ENCODE assay signal across 16 mouse cellular contexts in genomic region chr2:52435919-52436632, GRCm38 (mm10). TPM values are rescaled to one million over a fixed set of nuclear protein-coding genes. Genes with fewer than 3 reads are reported as not detected.
DNase-seq lines count a peak whose midpoint lies in the region; ATAC-seq and TF ChIP-seq lines count a peak whose summit lies in the region.
"Had no signal": no experiment of that assay in that cellular context is flagged by ENCODE, and none has a peak within 500 bp of the region (broad histone marks: within the 10 kb centered on the region; RNA-seq: fewer than 3 reads in every experiment).

No protein-coding gene starts in this region.

- intact Hi-C loops in heart, adult 2 months (cut with DNase I) = no loop called here

- TF ChIP-seq CTCF in heart, adult 2 months (IDR thresholded peaks at IDR 0.05) = no peak
- no peak for TF ChIP-seq CTCF in intestine, postnatal 0 days (IDR thresholded peaks at IDR 0.05; ENCODE audit: low read depth)
- TF ChIP-seq CTCF in brain, embryonic 14.5 days (IDR thresholded peaks at IDR 0.05; ENCODE audit: borderline replicate concordance, extremely low read depth, insufficient read depth, insufficient read length) = no peak
- no peak for TF ChIP-seq CTCF in forebrain, postnatal 0 days (IDR thresholded peaks at IDR 0.05; ENCODE audit: low read depth)

- peak overlapping the region; percentile 51 for H3K27ac ChIP-seq in heart, embryonic 13.5 days (replicated peaks)
- H3K27ac ChIP-seq in heart, adult 2 months = no peak overlapping the region
- no peak overlapping the region for H3K27ac ChIP-seq in intestine, embryonic 16.5 days (ENCODE audit: low read length)
- no peak overlapping the region for H3K27ac ChIP-seq in intestine, postnatal 0 days (ENCODE audit: low read depth, low read length)
- no peak overlapping the region for H3K27ac ChIP-seq in forebrain, postnatal 0 days (ENCODE audit: low read depth, low read length)
- H3K27ac ChIP-seq: embryonic facial prominence, embryonic 15.5 days; kidney, postnatal 0 days; limb, embryonic 15.5 days had no signal

- TF ChIP-seq EP300 in heart, adult 2 months (IDR thresholded peaks at IDR 0.05; ENCODE audit: insufficient read depth, low read depth, low read length) = no peak

- ATAC-seq in heart, embryonic 13.5 days (ENCODE audit: extremely low read depth, insufficient number of reproducible peaks, low FRiP score, low TSS enrichment) = peak; percentile 61; the same call in 1 of the 2 replicates
- 0 out of 2 replicates have a peak, but pooled peaks have one; percentile 13 for ATAC-seq in intestine, embryonic 16.5 days
- ATAC-seq in intestine, postnatal 0 days = no peak
- peak; percentile 50; the same call in 1 of the 2 replicates for ATAC-seq in forebrain, postnatal 0 days
- ATAC-seq: inflammation-experienced regulatory T-cells, adult 6 months; liver, postnatal 0 days had no signal

- no peak for DNase-seq in heart, adult 2 months
- peak; percentile 55 for DNase-seq in brain, embryonic 14.5 days (ENCODE audit: low read depth)
- peak; percentile 14 for DNase-seq in forebrain, postnatal 0 days
- DNase-seq in layer of hippocampus, postnatal 25 days (ENCODE audit: extremely low spot score in 1 of 2, low spot score in 1 of 2) = no peak
- DNase-seq: adrenal gland, postnatal 14 days; cerebellum, adult 9-10 months; gastrocnemius, postnatal 14 days; liver, postnatal 0 days; lung, postnatal 4 days had no signal

- H3K4me3 ChIP-seq in heart, embryonic 13.5 days = peak overlapping the region; percentile 30
- no peak overlapping the region for H3K4me3 ChIP-seq in heart, adult 2 months
- no peak overlapping the region for H3K4me3 ChIP-seq in intestine, embryonic 16.5 days (ENCODE audit: low read length)
- H3K4me3 ChIP-seq in intestine, postnatal 0 days (ENCODE audit: low read depth, low read length) = no peak overlapping the region
- H3K4me3 ChIP-seq in forebrain, postnatal 0 days (ENCODE audit: low read depth, low read length) = no peak overlapping the region
- H3K4me3 ChIP-seq: embryonic facial prominence, embryonic 15.5 days; limb, embryonic 15.5 days had no signal

- no peaks in the 10 kb centered on the region for H3K79me2 ChIP-seq in heart, adult 2 months (replicated peaks; ENCODE audit: control insufficient read depth, insufficient read depth, low read length)

- H3K27me3 ChIP-seq in heart, embryonic 13.5 days (replicated peaks) = no peaks in the 10 kb centered on the region
- no peaks in the 10 kb centered on the region for H3K27me3 ChIP-seq in heart, adult 2 months (ENCODE audit: control insufficient read depth, insufficient read depth, low read length)
- no peaks in the 10 kb centered on the region for H3K27me3 ChIP-seq in intestine, embryonic 16.5 days (replicated peaks; ENCODE audit: control insufficient read depth, insufficient read depth, low read length)
- no peaks in the 10 kb centered on the region for H3K27me3 ChIP-seq in intestine, postnatal 0 days (replicated peaks; ENCODE audit: control insufficient read depth, insufficient read depth, low read length)
- H3K27me3 ChIP-seq in forebrain, postnatal 0 days (ENCODE audit: insufficient read depth, low read length) = no peaks in the 10 kb centered on the region
- H3K27me3 ChIP-seq: embryonic facial prominence, embryonic 15.5 days; limb, embryonic 15.5 days had no signal

- H3K36me3 ChIP-seq in heart, embryonic 13.5 days = no peaks in the 10 kb centered on the region
- no peaks in the 10 kb centered on the region for H3K36me3 ChIP-seq in heart, adult 2 months (ENCODE audit: control insufficient read depth, insufficient read depth, low read length)
- H3K36me3 ChIP-seq in intestine, embryonic 16.5 days (ENCODE audit: control insufficient read depth, insufficient read depth, low read length) = no peaks in the 10 kb centered on the region
- H3K36me3 ChIP-seq in intestine, postnatal 0 days (ENCODE audit: control insufficient read depth, insufficient read depth) = no peaks in the 10 kb centered on the region
- H3K36me3 ChIP-seq in forebrain, postnatal 0 days (ENCODE audit: insufficient read depth) = no peaks in the 10 kb centered on the region
- H3K36me3 ChIP-seq: embryonic facial prominence, embryonic 15.5 days; limb, embryonic 15.5 days had no signal

- TF ChIP-seq POLR2A in heart, adult 2 months (IDR thresholded peaks at IDR 0.05; ENCODE audit: insufficient read depth, low read depth, low read length) = no peak
- no peak for TF ChIP-seq POLR2A in brain, embryonic 14.5 days (IDR thresholded peaks at IDR 0.05; ENCODE audit: borderline replicate concordance, extremely low read depth, insufficient read depth, insufficient read length, poor library complexity, severe bottlenecking)

- peaks cover 41% of the 10 kb centered on the region for H3K4me1 ChIP-seq in heart, embryonic 13.5 days
- H3K4me1 ChIP-seq in heart, adult 2 months (ENCODE audit: control insufficient read depth, insufficient read depth, low read length) = peaks cover 7% of the 10 kb centered on the region
- H3K4me1 ChIP-seq in intestine, embryonic 16.5 days (ENCODE audit: control insufficient read depth, insufficient read depth, low read length) = no peaks in the 10 kb centered on the region
- no peaks in the 10 kb centered on the region for H3K4me1 ChIP-seq in intestine, postnatal 0 days (replicated peaks; ENCODE audit: control insufficient read depth, insufficient read depth, low read length)
- no peaks in the 10 kb centered on the region; the same call in 1 of the 2 replicates for H3K4me1 ChIP-seq in forebrain, postnatal 0 days (ENCODE audit: insufficient read depth)

- H3K4me2 ChIP-seq in heart, embryonic 13.5 days = peak overlapping the region; percentile 60
- no peak overlapping the region for H3K4me2 ChIP-seq in intestine, embryonic 16.5 days (ENCODE audit: low read depth, low read length)
- no peak overlapping the region for H3K4me2 ChIP-seq in intestine, postnatal 0 days (replicated peaks; ENCODE audit: low read depth)
- H3K4me2 ChIP-seq in forebrain, postnatal 0 days (ENCODE audit: low read depth) = 0 out of 2 replicates have a peak overlapping the region, but pooled peaks have one; percentile 1
- H3K4me2 ChIP-seq: embryonic facial prominence, embryonic 15.5 days; limb, embryonic 15.5 days had no signal

- H3K9ac ChIP-seq in heart, embryonic 13.5 days = peak overlapping the region; percentile 53; the same call in 1 of the 2 replicates
- H3K9ac ChIP-seq in heart, adult 2 months (ENCODE audit: low read depth, low read length) = no peak overlapping the region
- H3K9ac ChIP-seq in intestine, embryonic 16.5 days (ENCODE audit: low read depth, low read length) = no peak overlapping the region
- no peak overlapping the region for H3K9ac ChIP-seq in intestine, postnatal 0 days (ENCODE audit: low read depth, low read length)
- no peak overlapping the region for H3K9ac ChIP-seq in forebrain, postnatal 0 days
- H3K9ac ChIP-seq: embryonic facial prominence, embryonic 15.5 days; limb, embryonic 15.5 days; liver, postnatal 0 days had no signal

- H3K9me3 ChIP-seq in heart, embryonic 13.5 days = no peaks in the 10 kb centered on the region
- H3K9me3 ChIP-seq in intestine, embryonic 16.5 days (ENCODE audit: control insufficient read depth, low read length) = no peaks in the 10 kb centered on the region
- H3K9me3 ChIP-seq in intestine, postnatal 0 days (ENCODE audit: control insufficient read depth) = no peaks in the 10 kb centered on the region
- H3K9me3 ChIP-seq in forebrain, postnatal 0 days (ENCODE audit: low read length) = no peaks in the 10 kb centered on the region
- H3K9me3 ChIP-seq: embryonic facial prominence, embryonic 15.5 days; limb, embryonic 15.5 days had no signal

- WGBS in heart, embryonic 13.5 days = 26% methylated on average over 14 of the region's 14 CpGs
- 47% methylated on average over 14 of the region's 14 CpGs for WGBS in heart, adult 2 months
- whole genome bisulfite sequencing in intestine, embryonic 16.5 days = 56% methylated on average over 14 of the region's 14 CpGs
- 64% methylated on average over 14 of the region's 14 CpGs for WGBS in intestine, postnatal 0 days
- WGBS in forebrain, postnatal 0 days = 37% methylated on average over 14 of the region's 14 CpGs

RNA-seq across cellular contexts. Expression of gene Arl5a, which starts 11.4 kb away (rescaled TPM):
- 47.2 and 51.4 TPM in 2 replicates for polyA plus RNA-seq in heart, embryonic 13.5 days (2015; fragmentation: Nextera tagmentation; extraction: Ambion mirVana)
- total RNA-seq in heart, adult 2 months (2021) = 10 to 100 TPM; 32.5 to 33.9 TPM
- 10.0 and 23.9 TPM in 2 replicates for polyA plus RNA-seq in heart, adult 2 months (2012; rRNA removed)
- 10.8 and 26.1 TPM in 2 replicates for polyA plus RNA-seq in intestine, embryonic 16.5 days (2015; fragmentation: Nextera tagmentation; extraction: Ambion mirVana)
- 27.4 and 31.1 TPM in 2 replicates for polyA plus RNA-seq in intestine, postnatal 0 days (2015; fragmentation: Nextera tagmentation; extraction: Ambion mirVana)
- polyA plus RNA-seq in brain, embryonic 14.5 days (2012; rRNA removed) = 39.5 and 46.8 TPM in 2 replicates
- 75.6 and 87.0 TPM in 2 replicates for total RNA-seq in forebrain, postnatal 0 days (2014; rRNA removed)
- polyA plus RNA-seq in forebrain, postnatal 0 days (2015; fragmentation: Nextera tagmentation; extraction: Ambion mirVana) = 27.1 and 31.0 TPM in 2 replicates
- 10 to 100 TPM; 57.8 to 63.1 TPM for total RNA-seq in layer of hippocampus, postnatal 25 days (2021)

RNA-seq across cellular contexts. Expression of gene Neb, which starts 57.8 kb away (rescaled TPM):
- 2.0 and 4.0 TPM in 2 replicates for polyA plus RNA-seq in heart, embryonic 13.5 days (2015; fragmentation: Nextera tagmentation; extraction: Ambion mirVana)
- 10 to 100 TPM in 1 of 2 experiments, 1 to 10 TPM in 1; 7.6 to 10.2 TPM for total RNA-seq in heart, adult 2 months (2021)
- polyA plus RNA-seq in heart, adult 2 months (2012; rRNA removed) = 1.0 and 3.2 TPM in 2 replicates
- 0.40 and 0.77 TPM in 2 replicates for polyA plus RNA-seq in intestine, embryonic 16.5 days (2015; fragmentation: Nextera tagmentation; extraction: Ambion mirVana)
- polyA plus RNA-seq in intestine, postnatal 0 days (2015; fragmentation: Nextera tagmentation; extraction: Ambion mirVana) = 0.10 and 0.17 TPM in 2 replicates
- 1.8 and 4.1 TPM in 2 replicates for polyA plus RNA-seq in brain, embryonic 14.5 days (2012; rRNA removed)
- 4.2 and 8.5 TPM in 2 replicates for total RNA-seq in forebrain, postnatal 0 days (2014; rRNA removed)
- 3.1 and 5.0 TPM in 2 replicates for polyA plus RNA-seq in forebrain, postnatal 0 days (2015; fragmentation: Nextera tagmentation; extraction: Ambion mirVana)
- 1 to 10 TPM; 1.2 to 1.4 TPM for total RNA-seq in layer of hippocampus, postnatal 25 days (2021)

Comparison
In these comparisons a context has a peak if more than half of its experiments do, and no peak if none do; other contexts are left out.
1. H3K4me2 ChIP-seq: peak in heart, embryonic 13.5 days (single experiment) and forebrain, postnatal 0 days (single experiment); none in intestine, embryonic 16.5 days (single experiment) and intestine, postnatal 0 days (single experiment).
2. DNase-seq: peak in brain, embryonic 14.5 days (single experiment) and forebrain, postnatal 0 days (single experiment); none in heart, adult 2 months (0 of 2) and layer of hippocampus, postnatal 25 days (0 of 2).